Mouse (Mus musculus): ENCODE data around the gene Tenm2. TPM values are rescaled to one million over a fixed set of nuclear protein-coding genes. Genes with fewer than 3 reads are reported as not detected.

Gene Tenm2
- polyA plus RNA-seq, 1 experiment from 2014 or later: 0.01 TPM

GRCm38 (mm10) chr11:36052598-36052997 is 1183.2 kb downstream of the Tenm2 start:
- no peaks in the 10 kb centered on the region for H3K27me3 ChIP-seq (ENCODE audit: control insufficient read depth, insufficient read depth, low read depth, low read length)
- H3K4me3 ChIP-seq (ENCODE audit: low read depth, low read length): no peak overlapping the region
- no peaks in the 10 kb centered on the region for H3K36me3 ChIP-seq (ENCODE audit: control insufficient read depth, insufficient read depth)
- no peak overlapping the region for H3K9ac ChIP-seq (ENCODE audit: low read depth, low read length)
- H3K9me3 ChIP-seq (replicated peaks; ENCODE audit: control insufficient read depth, low read length): no peaks in the 10 kb centered on the region
- H3K27ac ChIP-seq (ENCODE audit: low read length): no peak overlapping the region
- H3K4me1 ChIP-seq (ENCODE audit: control insufficient read depth, low read depth, low read length): no peaks in the 10 kb centered on the region
- ATAC-seq (ENCODE audit: low read depth): no peak
- H3K4me2 ChIP-seq (ENCODE audit: low read depth, low read length): no peak overlapping the region
- WGBS (ENCODE audit: insufficient replicate concordance): 41% methylated on average over 2 of the region's 2 CpGs

- Histone ChIP-seq H3K4me3 (ENCODE audit: low read depth, low read length) (no peak overlapping the region), H3K27me3 (ENCODE audit: control insufficient read depth, insufficient read depth, low read depth, low read length) (no peaks in the 10 kb centered on the region), H3K27ac (ENCODE audit: low read length) (no peak overlapping the region), H3K4me1 (ENCODE audit: control insufficient read depth, low read depth, low read length) (no peaks in the 10 kb centered on the region), H3K9me3 (replicated peaks; ENCODE audit: control insufficient read depth, low read length) (no peaks in the 10 kb centered on the region), H3K36me3 (ENCODE audit: control insufficient read depth, insufficient read depth) (no peaks in the 10 kb centered on the region), H3K4me2 (ENCODE audit: low read depth, low read length) (no peak overlapping the region), H3K9ac (ENCODE audit: low read depth, low read length) (no peak overlapping the region)
- WGBS (ENCODE audit: insufficient replicate concordance): 39% methylated on average over 1 of the region's 1 CpGs
- no peak for ATAC-seq (ENCODE audit: low read depth)
Observed at GRCm38 (mm10) chr11:36052091-36052490, 1183.7 kb downstream of the Tenm2 start.

- no peak for ATAC-seq (ENCODE audit: low read depth)
- H3K4me2 ChIP-seq (ENCODE audit: low read depth, low read length): no peak overlapping the region
- no peaks in the 10 kb centered on the region for H3K4me1 ChIP-seq (ENCODE audit: control insufficient read depth, low read depth, low read length)
- WGBS (ENCODE audit: insufficient replicate concordance): 24% methylated on average over 5 of the region's 5 CpGs
- no peaks in the 10 kb centered on the region for H3K9me3 ChIP-seq (replicated peaks; ENCODE audit: control insufficient read depth, low read length)
- no peaks in the 10 kb centered on the region for H3K36me3 ChIP-seq (ENCODE audit: control insufficient read depth, insufficient read depth)
- H3K27me3 ChIP-seq (ENCODE audit: control insufficient read depth, insufficient read depth, low read depth, low read length): no peaks in the 10 kb centered on the region
- H3K4me3 ChIP-seq (ENCODE audit: low read depth, low read length): no peak overlapping the region
- no peak overlapping the region for H3K27ac ChIP-seq (ENCODE audit: low read length)
- H3K9ac ChIP-seq (ENCODE audit: low read depth, low read length): no peak overlapping the region
Observed at GRCm38 (mm10) chr11:36049547-36049946, 1186.2 kb downstream of the Tenm2 start.

- no peak for ATAC-seq (ENCODE audit: low read depth)
- H3K27ac ChIP-seq (ENCODE audit: low read length): no peak overlapping the region
- peak overlapping the region; percentile 42 for H3K4me3 ChIP-seq (ENCODE audit: low read depth, low read length)
- H3K4me2 ChIP-seq (ENCODE audit: low read depth, low read length): peak overlapping the region; percentile 53
- 5% methylated on average over 13 of the region's 13 CpGs for WGBS (ENCODE audit: insufficient replicate concordance)
- no peaks in the 10 kb centered on the region for H3K4me1 ChIP-seq (ENCODE audit: control insufficient read depth, low read depth, low read length)
- H3K9ac ChIP-seq (ENCODE audit: low read depth, low read length): peak overlapping the region; percentile 31; the same call in 1 of the 2 replicates
- H3K27me3 ChIP-seq (ENCODE audit: control insufficient read depth, insufficient read depth, low read depth, low read length): no peaks in the 10 kb centered on the region
- H3K9me3 ChIP-seq (replicated peaks; ENCODE audit: control insufficient read depth, low read length): no peaks in the 10 kb centered on the region
- no peaks in the 10 kb centered on the region for H3K36me3 ChIP-seq (ENCODE audit: control insufficient read depth, insufficient read depth)
Observed at GRCm38 (mm10) chr11:36045681-36046276, 1190.0 kb downstream of the Tenm2 start.

- no peak overlapping the region for H3K27ac ChIP-seq (ENCODE audit: low read length)
- H3K4me3 ChIP-seq (ENCODE audit: low read depth, low read length): no peak overlapping the region
- H3K4me2 ChIP-seq (ENCODE audit: low read depth, low read length): no peak overlapping the region
- 53% methylated on average over 13 of the region's 13 CpGs for WGBS (ENCODE audit: insufficient replicate concordance)
- H3K9ac ChIP-seq (ENCODE audit: low read depth, low read length): no peak overlapping the region
- H3K4me1 ChIP-seq (ENCODE audit: control insufficient read depth, low read depth, low read length): no peaks in the 10 kb centered on the region
- H3K27me3 ChIP-seq (ENCODE audit: control insufficient read depth, insufficient read depth, low read depth, low read length): no peaks in the 10 kb centered on the region
- no peak for ATAC-seq (ENCODE audit: low read depth)
- H3K36me3 ChIP-seq (ENCODE audit: control insufficient read depth, insufficient read depth): no peaks in the 10 kb centered on the region
- H3K9me3 ChIP-seq (replicated peaks; ENCODE audit: control insufficient read depth, low read length): no peaks in the 10 kb centered on the region
Observed at GRCm38 (mm10) chr11:36041411-36041810, 1194.4 kb downstream of the Tenm2 start.

GRCm38 (mm10) chr11:36040508-36041233 is 1195.1 kb downstream of the Tenm2 start:
- H3K36me3 ChIP-seq (ENCODE audit: control insufficient read depth, insufficient read depth): no peaks in the 10 kb centered on the region
- no peaks in the 10 kb centered on the region for H3K27me3 ChIP-seq (ENCODE audit: control insufficient read depth, insufficient read depth, low read depth, low read length)
- H3K4me1 ChIP-seq (ENCODE audit: control insufficient read depth, low read depth, low read length): no peaks in the 10 kb centered on the region
- no peak overlapping the region for H3K9ac ChIP-seq (ENCODE audit: low read depth, low read length)
- no peak overlapping the region for H3K27ac ChIP-seq (ENCODE audit: low read length)
- ATAC-seq (ENCODE audit: low read depth): no peak
- no peaks in the 10 kb centered on the region for H3K9me3 ChIP-seq (replicated peaks; ENCODE audit: control insufficient read depth, low read length)
- no peak overlapping the region for H3K4me3 ChIP-seq (ENCODE audit: low read depth, low read length)
- no peak overlapping the region for H3K4me2 ChIP-seq (ENCODE audit: low read depth, low read length)
- WGBS (ENCODE audit: insufficient replicate concordance): 58% methylated on average over 10 of the region's 10 CpGs

GRCm38 (mm10) chr11:36039825-36040224 is 1195.9 kb downstream of the Tenm2 start:
- H3K27me3 ChIP-seq (ENCODE audit: control insufficient read depth, insufficient read depth, low read depth, low read length): no peaks in the 10 kb centered on the region
- H3K4me1 ChIP-seq (ENCODE audit: control insufficient read depth, low read depth, low read length): no peaks in the 10 kb centered on the region
- H3K9me3 ChIP-seq (replicated peaks; ENCODE audit: control insufficient read depth, low read length): no peaks in the 10 kb centered on the region
- WGBS (ENCODE audit: insufficient replicate concordance): 71% methylated on average over 10 of the region's 10 CpGs
- no peak for ATAC-seq (ENCODE audit: low read depth)
- H3K4me3 ChIP-seq (ENCODE audit: low read depth, low read length): no peak overlapping the region
- H3K4me2 ChIP-seq (ENCODE audit: low read depth, low read length): no peak overlapping the region
- H3K9ac ChIP-seq (ENCODE audit: low read depth, low read length): no peak overlapping the region
- H3K27ac ChIP-seq (ENCODE audit: low read length): no peak overlapping the region
- no peaks in the 10 kb centered on the region for H3K36me3 ChIP-seq (ENCODE audit: control insufficient read depth, insufficient read depth)

GRCm38 (mm10) chr11:36038386-36038785 is 1197.4 kb downstream of the Tenm2 start:
- no peak for ATAC-seq (ENCODE audit: low read depth)
- 47% methylated on average over 3 of the region's 3 CpGs for WGBS (ENCODE audit: insufficient replicate concordance)
- no peak overlapping the region for H3K4me3 ChIP-seq (ENCODE audit: low read depth, low read length)
- no peaks in the 10 kb centered on the region for H3K4me1 ChIP-seq (ENCODE audit: control insufficient read depth, low read depth, low read length)
- no peak overlapping the region for H3K27ac ChIP-seq (ENCODE audit: low read length)
- H3K9me3 ChIP-seq (replicated peaks; ENCODE audit: control insufficient read depth, low read length): no peaks in the 10 kb centered on the region
- H3K9ac ChIP-seq (ENCODE audit: low read depth, low read length): no peak overlapping the region
- H3K27me3 ChIP-seq (ENCODE audit: control insufficient read depth, insufficient read depth, low read depth, low read length): no peaks in the 10 kb centered on the region
- no peaks in the 10 kb centered on the region for H3K36me3 ChIP-seq (ENCODE audit: control insufficient read depth, insufficient read depth)
- H3K4me2 ChIP-seq (ENCODE audit: low read depth, low read length): no peak overlapping the region

GRCm38 (mm10) chr11:36037311-36037710 is 1198.5 kb downstream of the Tenm2 start:
- ATAC-seq (ENCODE audit: low read depth): no peak
- H3K9me3 ChIP-seq (replicated peaks; ENCODE audit: control insufficient read depth, low read length): no peaks in the 10 kb centered on the region
- H3K36me3 ChIP-seq (ENCODE audit: control insufficient read depth, insufficient read depth): no peaks in the 10 kb centered on the region
- no peak overlapping the region for H3K27ac ChIP-seq (ENCODE audit: low read length)
- no peak overlapping the region for H3K4me2 ChIP-seq (ENCODE audit: low read depth, low read length)
- no peaks in the 10 kb centered on the region for H3K4me1 ChIP-seq (ENCODE audit: control insufficient read depth, low read depth, low read length)
- H3K4me3 ChIP-seq (ENCODE audit: low read depth, low read length): no peak overlapping the region
- no peaks in the 10 kb centered on the region for H3K27me3 ChIP-seq (ENCODE audit: control insufficient read depth, insufficient read depth, low read depth, low read length)
- WGBS (ENCODE audit: insufficient replicate concordance): 44% methylated on average over 4 of the region's 4 CpGs
- H3K9ac ChIP-seq (ENCODE audit: low read depth, low read length): no peak overlapping the region

Measured in liver, embryonic 16.5 days (tissue).